Mouse (Mus musculus) ES-Bruce4 (cell line): ENCODE measurements around the gene Fam43a. TPM values are rescaled to one million over a fixed set of nuclear protein-coding genes. Genes with fewer than 3 reads are reported as not detected.

Experiments used
- H3K27ac ChIP-seq: 2 replicates; pipeline ENCODE4 v1.5.1; 2012; ENCODE audit warnings: low read length, inconsistent platforms; ENCODE audit not compliant: insufficient read depth
- H3K27me3 ChIP-seq: 2 replicates; pipeline ENCODE4 v1.6.1; 2012; ENCODE audit warnings: mild to moderate bottlenecking, low read length, inconsistent platforms; ENCODE audit not compliant: control insufficient read depth, poor library complexity, insufficient read depth, severe bottlenecking
- H3K36me3 ChIP-seq: 2 replicates; pipeline ENCODE4 v1.6.1; 2012; ENCODE audit warnings: inconsistent platforms, mild to moderate bottlenecking, low read length, moderate library complexity; ENCODE audit not compliant: control insufficient read depth, poor library complexity, insufficient read depth, severe bottlenecking
- H3K4me1 ChIP-seq: one replicate; pipeline ENCODE4 v1.8.1; 2011; ENCODE audit warnings: low read length; ENCODE audit not compliant: control insufficient read depth, insufficient read depth
- H3K4me3 ChIP-seq: 2 replicates; pipeline ENCODE4 v1.5.1; 2011; ENCODE audit warnings: low read depth, mild to moderate bottlenecking, low read length
- H3K9ac ChIP-seq: 2 replicates; pipeline ENCODE4 v1.6.1; 2012; ENCODE audit warnings: low read depth, mild to moderate bottlenecking, inconsistent platforms; ENCODE audit not compliant: poor library complexity, severe bottlenecking
- H3K9me3 ChIP-seq: replicated peaks from 2 replicates; pipeline ENCODE4 v1.6.1; 2012; ENCODE audit warnings: mild to moderate bottlenecking, low read length, inconsistent platforms; ENCODE audit not compliant: control insufficient read depth, poor library complexity, insufficient read depth, severe bottlenecking
- CTCF ChIP-seq: IDR thresholded peaks from one replicate; pipeline ENCODE4 v1.8.1; 2011; ENCODE audit warnings: low read depth, low read length
- EP300 ChIP-seq: IDR thresholded peaks from 2 replicates; pipeline ENCODE4 v1.6.1; 2011; ENCODE audit warnings: low read depth, low read length; ENCODE audit not compliant: insufficient read depth
- POLR2A ChIP-seq: IDR thresholded peaks from one replicate; pipeline ENCODE4 v1.8.1; 2011; ENCODE audit warnings: low read length; ENCODE audit not compliant: insufficient read depth
- polyA plus RNA-seq: library from polyadenylated mRNA; stranded (reverse); fragments of >200 nt; gene quantifications from 2 replicates; pipeline ENCODE4 v1.2.4, GENCODE M21; 2011; ENCODE audit warnings: low read depth; ENCODE audit not compliant: missing spikeins, insufficient read depth, insufficient read length

Fam43a gene
- polyA plus RNA-seq, 1 experiment, result 15.8 TPM

DNA sequence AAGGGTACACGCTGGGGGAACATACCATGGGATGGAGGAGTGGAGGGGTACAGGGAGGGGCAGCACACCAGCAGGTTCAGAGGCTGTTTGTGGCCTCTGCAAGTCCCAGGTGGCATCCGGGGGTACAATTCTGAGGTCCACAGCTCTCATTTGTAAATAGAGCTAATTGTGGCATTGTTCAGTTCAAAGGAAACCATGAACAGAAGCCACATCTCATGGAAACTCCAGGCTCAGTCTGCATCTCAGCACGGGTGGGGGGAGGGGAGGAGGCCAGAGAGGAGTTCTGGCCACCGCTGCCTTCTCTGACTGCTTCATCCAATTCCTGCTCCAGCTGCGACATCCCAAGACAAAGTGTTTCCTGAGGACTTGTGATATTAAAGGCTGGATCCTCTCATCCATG lies 14.6 kb downstream of the Fam43a start:
- no peaks in the 10 kb centered on the region for H3K27me3 ChIP-seq
- H3K27ac ChIP-seq, result no peak overlapping the region
- H3K9me3 ChIP-seq, result no peaks in the 10 kb centered on the region
- H3K4me3 ChIP-seq, result no peak overlapping the region
- TF ChIP-seq POLR2A, result no peak
- no peak for TF ChIP-seq EP300
- no peak for TF ChIP-seq CTCF
- no peak overlapping the region for H3K9ac ChIP-seq
- H3K4me1 ChIP-seq, result peaks cover 4% of the 10 kb centered on the region
- no peaks in the 10 kb centered on the region for H3K36me3 ChIP-seq

DNA sequence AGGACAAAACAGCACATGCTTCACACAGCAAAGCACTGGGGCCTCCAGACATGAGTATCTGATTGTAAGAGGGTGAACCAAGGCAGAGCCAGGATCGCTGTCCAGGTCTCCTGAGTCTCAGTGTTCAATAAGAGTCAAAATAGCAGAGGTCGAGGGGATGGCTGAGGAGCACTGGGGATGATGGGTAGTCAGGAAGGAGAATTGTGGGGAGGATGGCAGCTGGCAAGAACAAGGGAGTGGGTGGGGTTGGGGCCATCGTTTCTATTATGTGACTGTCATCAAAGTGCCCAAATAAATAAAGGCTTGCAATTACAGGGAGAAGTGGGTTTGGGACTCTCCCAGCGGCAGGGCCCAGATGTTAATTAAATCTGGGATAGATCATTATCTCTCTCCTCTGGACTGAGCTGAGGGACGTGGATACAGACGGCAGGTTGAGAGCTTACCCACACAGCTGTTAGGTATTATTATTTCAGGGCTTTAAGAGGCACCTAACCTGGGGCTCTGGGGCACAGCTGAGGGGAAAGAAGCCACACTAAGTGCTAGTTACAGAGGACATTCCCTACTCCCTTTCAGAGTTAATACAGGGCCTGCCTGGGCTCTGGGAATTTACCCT lies 15.3 kb downstream of the Fam43a start:
- H3K9me3 ChIP-seq, result no peaks in the 10 kb centered on the region
- H3K9ac ChIP-seq, result no peak overlapping the region
- no peaks in the 10 kb centered on the region for H3K27me3 ChIP-seq
- H3K4me3 ChIP-seq, result no peak overlapping the region
- H3K27ac ChIP-seq, result no peak overlapping the region
- TF ChIP-seq POLR2A, result no peak
- TF ChIP-seq EP300, result no peak
- no peaks in the 10 kb centered on the region for H3K36me3 ChIP-seq
- H3K4me1 ChIP-seq, result peaks cover 4% of the 10 kb centered on the region

DNA sequence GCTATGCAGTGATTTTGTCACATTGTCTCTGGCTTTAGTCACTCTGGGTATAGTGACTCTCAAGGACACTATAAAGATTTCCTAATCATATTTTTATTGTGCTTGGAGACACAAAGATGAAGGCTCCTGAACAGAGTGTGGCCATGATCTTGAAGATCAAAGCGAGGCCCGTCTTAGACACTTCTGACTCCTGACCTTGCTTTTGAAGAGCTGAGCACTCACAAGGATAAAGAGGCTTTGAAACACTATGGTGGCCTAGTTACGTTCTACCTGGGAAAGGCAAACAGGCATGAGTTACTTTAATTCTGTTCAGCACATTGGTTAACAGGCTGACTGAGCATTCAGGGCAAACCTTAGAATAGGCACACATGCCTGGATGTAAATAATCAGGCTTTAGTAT lies 16.8 kb downstream of the Fam43a start:
- Histone ChIP-seq H3K4me1 (peaks cover 4% of the 10 kb centered on the region), H3K36me3 (no peaks in the 10 kb centered on the region), H3K9me3 (no peaks in the 10 kb centered on the region), H3K27ac (no peak overlapping the region), H3K27me3 (no peaks in the 10 kb centered on the region), H3K4me3 (no peak overlapping the region), H3K9ac (no peak overlapping the region)
- TF ChIP-seq CTCF (no peak), EP300 (no peak), POLR2A (no peak)

DNA sequence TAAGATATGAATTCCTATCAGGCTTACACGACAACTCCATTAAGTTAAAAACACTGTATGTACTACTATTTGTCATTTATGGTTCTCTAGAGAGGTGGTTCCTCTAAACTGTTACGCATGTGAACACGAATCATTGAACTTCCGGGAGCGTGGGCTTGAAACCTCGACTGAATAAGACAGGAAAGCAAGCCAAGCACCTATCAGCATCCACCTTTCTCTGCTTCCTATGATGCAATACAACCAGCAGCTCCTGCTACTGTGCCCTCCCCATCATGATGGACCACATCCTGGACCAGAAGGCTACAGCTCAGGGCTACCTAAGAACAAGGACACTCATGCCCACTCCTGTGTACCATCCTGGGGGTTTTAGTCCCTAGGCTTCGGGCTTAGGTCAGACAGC lies 24.1 kb downstream of the Fam43a start:
- Histone ChIP-seq H3K9ac (no peak overlapping the region), H3K36me3 (no peaks in the 10 kb centered on the region), H3K4me1 (no peaks in the 10 kb centered on the region), H3K27ac (no peak overlapping the region), H3K9me3 (no peaks in the 10 kb centered on the region), H3K27me3 (no peaks in the 10 kb centered on the region), H3K4me3 (no peak overlapping the region)
- TF ChIP-seq POLR2A (no peak), CTCF (no peak), EP300 (no peak)

DNA sequence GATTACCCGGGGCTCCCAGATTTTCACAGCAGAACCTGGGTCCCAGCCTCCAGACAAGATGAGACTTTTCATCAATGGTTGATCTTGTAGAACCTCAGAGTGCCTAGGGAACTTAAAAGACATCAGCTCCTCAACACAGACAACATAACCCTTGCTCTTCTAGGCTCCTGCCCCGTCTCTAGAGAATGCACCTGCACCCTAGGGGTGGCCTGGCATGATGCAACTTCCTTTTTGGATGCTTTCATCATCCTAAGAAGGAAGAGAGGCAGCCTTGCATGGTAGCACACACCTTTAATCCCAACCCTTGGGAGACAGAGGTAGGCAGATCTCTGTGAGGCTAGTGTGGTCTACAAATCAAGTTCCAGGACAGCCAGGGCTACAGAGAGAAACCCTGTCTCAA lies 25.1 kb downstream of the Fam43a start:
- Histone ChIP-seq H3K4me1 (no peaks in the 10 kb centered on the region), H3K4me3 (no peak overlapping the region), H3K36me3 (no peaks in the 10 kb centered on the region), H3K27me3 (no peaks in the 10 kb centered on the region), H3K27ac (no peak overlapping the region), H3K9me3 (no peaks in the 10 kb centered on the region), H3K9ac (no peak overlapping the region)
- TF ChIP-seq EP300, result no peak
- no peak for TF ChIP-seq CTCF

DNA sequence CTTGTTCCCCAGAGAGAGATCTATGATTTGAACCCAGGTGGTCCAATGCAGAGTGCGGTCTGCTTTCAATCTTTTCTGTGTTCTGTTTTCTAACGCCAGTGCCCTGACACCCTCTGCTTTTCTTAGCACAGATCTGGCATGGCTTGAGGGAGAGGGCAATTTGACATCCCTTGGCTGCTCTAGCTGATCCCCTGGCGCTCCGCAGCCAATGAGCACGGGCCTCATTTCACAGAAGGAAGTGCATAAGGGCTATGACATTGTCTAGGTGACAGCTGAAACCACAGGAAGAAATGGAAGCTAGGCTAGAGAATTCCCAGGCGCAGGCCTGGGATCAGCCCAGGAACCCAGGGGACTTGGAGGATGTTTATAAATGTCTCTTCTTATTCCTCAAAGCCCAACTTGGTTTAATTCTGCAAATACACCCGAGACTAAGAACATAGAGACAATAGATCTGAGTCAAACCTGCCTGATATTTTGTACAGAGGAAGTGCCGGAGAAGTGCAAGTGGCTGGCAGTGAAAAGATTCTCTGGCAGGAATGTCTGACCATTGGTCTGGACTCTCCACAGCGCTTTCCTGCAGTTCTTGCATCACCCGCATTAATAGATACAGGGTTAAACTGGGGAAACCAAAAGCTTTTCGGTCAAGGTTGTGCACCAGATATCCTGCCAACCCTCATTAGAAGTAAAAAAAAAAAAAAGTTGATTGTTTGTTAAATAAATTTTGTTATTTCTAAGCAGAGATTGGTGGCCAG lies 28.2 kb downstream of the Fam43a start:
- H3K27ac ChIP-seq, result no peak overlapping the region
- H3K27me3 ChIP-seq, result no peaks in the 10 kb centered on the region
- no peak overlapping the region for H3K9ac ChIP-seq
- H3K9me3 ChIP-seq, result no peaks in the 10 kb centered on the region
- no peaks in the 10 kb centered on the region for H3K36me3 ChIP-seq
- no peak overlapping the region for H3K4me3 ChIP-seq
- H3K4me1 ChIP-seq, result no peaks in the 10 kb centered on the region
- TF ChIP-seq POLR2A, result no peak
- no peak for TF ChIP-seq EP300
- no peak for TF ChIP-seq CTCF
